Mouse (Mus musculus): ENCODE measurements around the gene Sparc. TPM values are rescaled to one million over a fixed set of nuclear protein-coding genes. Genes with fewer than 3 reads are reported as not detected.

The Sparc gene
- polyA plus RNA-seq, 1 experiment from 2014 or later, result 352 TPM

DNA sequence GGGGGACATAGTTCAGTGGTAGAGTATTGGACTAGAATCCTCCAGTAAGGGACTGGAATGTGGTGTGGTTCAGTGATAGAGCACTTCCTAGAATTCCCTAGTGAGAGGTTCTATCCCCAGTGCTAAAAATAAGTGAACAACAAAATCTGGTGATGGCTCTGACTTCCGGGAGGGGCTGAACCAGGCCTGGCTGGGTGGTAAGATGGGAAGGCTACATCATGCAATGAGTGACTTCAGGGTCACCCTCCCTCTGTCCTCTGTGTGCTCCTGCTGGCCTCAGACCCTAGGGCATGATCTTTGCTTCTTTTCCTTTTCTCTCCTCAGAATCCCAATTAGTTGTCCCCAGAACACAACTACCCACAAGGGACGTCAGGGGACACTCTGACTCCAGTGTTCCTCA, 25.9 kb downstream of the Sparc start:
- H3K36me3 ChIP-seq, result no peaks in the 10 kb centered on the region
- H3K4me3 ChIP-seq, result no peak overlapping the region
- H3K4me2 ChIP-seq (replicated peaks), result no peak overlapping the region
- 86% methylated on average over 2 of the region's 2 CpGs for WGBS
- H3K27ac ChIP-seq (replicated peaks), result no peak overlapping the region
- no peak overlapping the region for H3K9ac ChIP-seq (replicated peaks)
- no peak for ATAC-seq (replicated peaks)
- H3K4me1 ChIP-seq, result no peaks in the 10 kb centered on the region
- no peaks in the 10 kb centered on the region for H3K27me3 ChIP-seq
- H3K9me3 ChIP-seq, result no peaks in the 10 kb centered on the region

DNA sequence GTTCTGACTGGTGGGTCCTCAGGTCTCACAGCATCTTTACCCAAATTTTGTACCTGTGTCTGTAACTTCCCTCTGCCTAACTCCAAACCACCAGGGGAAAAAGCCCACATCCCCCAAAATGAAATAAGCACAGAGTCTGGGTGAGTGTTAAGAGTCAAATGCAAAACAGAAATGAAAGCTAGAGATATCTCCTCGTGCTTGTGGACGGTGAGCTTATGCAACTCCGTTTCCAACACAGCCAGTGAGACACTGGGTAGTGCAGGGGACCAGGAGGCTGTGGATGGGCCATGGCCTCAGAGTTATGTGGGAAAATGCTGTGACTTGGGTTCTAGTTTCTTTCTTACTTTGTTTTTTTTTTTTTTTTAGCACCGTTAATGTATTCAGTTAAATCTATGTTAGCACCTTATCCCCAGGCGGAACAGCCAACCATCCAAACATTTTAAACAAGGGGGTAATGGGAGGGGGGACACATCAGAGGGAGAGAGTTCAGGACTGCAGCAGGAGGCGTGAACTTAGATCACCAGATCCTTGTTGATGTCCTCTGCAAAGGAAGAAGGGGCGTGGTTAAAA, 27.8 kb downstream of the Sparc start:
- no peaks in the 10 kb centered on the region for H3K4me1 ChIP-seq
- H3K27me3 ChIP-seq, result no peaks in the 10 kb centered on the region
- H3K4me3 ChIP-seq, result no peak overlapping the region
- no peak overlapping the region for H3K9ac ChIP-seq (replicated peaks)
- no peaks in the 10 kb centered on the region for H3K9me3 ChIP-seq
- ATAC-seq (replicated peaks), result no peak
- H3K4me2 ChIP-seq (replicated peaks), result no peak overlapping the region
- H3K27ac ChIP-seq (replicated peaks), result no peak overlapping the region
- WGBS, result 84% methylated on average over 7 of the region's 7 CpGs
- H3K36me3 ChIP-seq, result no peaks in the 10 kb centered on the region

DNA sequence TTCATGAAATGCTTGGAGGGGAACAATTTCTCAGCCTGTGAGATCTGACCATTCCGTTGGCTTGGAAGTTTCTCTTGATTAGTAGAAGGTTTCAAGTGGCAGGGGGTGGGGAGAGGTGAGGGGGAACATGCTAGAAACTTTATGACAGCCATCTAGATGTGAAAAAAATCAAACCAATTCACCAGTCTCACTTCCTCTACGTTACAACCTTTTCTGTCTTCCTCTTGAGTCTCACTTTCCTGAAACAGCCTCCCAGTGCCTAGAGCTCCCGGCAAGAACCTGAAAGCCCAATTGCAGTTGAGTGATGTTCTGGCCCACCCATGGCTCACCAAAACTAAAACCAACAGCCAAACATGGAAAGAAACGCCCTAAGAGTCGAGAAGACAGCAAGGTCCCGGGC, 28.4 kb downstream of the Sparc start:
- no peaks in the 10 kb centered on the region for H3K9me3 ChIP-seq
- no peak for ATAC-seq (replicated peaks)

DNA sequence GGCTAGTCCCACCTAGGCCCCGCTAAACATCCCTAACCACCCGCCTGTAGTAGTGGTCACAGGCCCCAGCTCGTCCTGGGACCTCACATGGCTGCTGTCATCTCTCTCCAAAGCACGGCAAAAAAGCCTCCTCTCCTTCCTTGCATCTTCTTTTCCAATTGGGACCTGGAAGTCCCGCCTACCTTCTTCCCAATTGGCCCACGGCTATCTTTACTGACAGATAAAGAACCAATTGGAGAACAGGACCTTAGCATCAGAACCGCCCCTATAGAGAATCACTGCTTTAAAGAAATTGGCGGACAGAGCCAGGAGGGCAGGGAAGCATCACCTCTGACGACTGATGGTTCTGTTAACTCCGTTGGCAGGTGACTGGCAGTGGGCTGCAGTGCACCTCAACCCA, 30.5 kb downstream of the Sparc start:
- no peaks in the 10 kb centered on the region for H3K9me3 ChIP-seq
- no peak overlapping the region for H3K4me2 ChIP-seq (replicated peaks)
- H3K4me3 ChIP-seq, result no peak overlapping the region
- H3K27me3 ChIP-seq, result no peaks in the 10 kb centered on the region
- H3K4me1 ChIP-seq, result no peaks in the 10 kb centered on the region
- 22% methylated on average over 10 of the region's 10 CpGs for WGBS
- no peaks in the 10 kb centered on the region for H3K36me3 ChIP-seq
- no peak overlapping the region for H3K9ac ChIP-seq (replicated peaks)
- no peak overlapping the region for H3K27ac ChIP-seq (replicated peaks)
- no peak; the same call in 1 of the 2 replicates for ATAC-seq (replicated peaks)

More for the DNA sequence above, 28.4 kb downstream of the Sparc start:
- Histone ChIP-seq H3K9ac (replicated peaks) (no peak overlapping the region), H3K36me3 (no peaks in the 10 kb centered on the region), H3K27ac (replicated peaks) (no peak overlapping the region), H3K4me3 (no peak overlapping the region), H3K27me3 (no peaks in the 10 kb centered on the region), H3K4me2 (replicated peaks) (no peak overlapping the region), H3K4me1 (no peaks in the 10 kb centered on the region)
- 87% methylated on average over 6 of the region's 6 CpGs for WGBS

DNA sequence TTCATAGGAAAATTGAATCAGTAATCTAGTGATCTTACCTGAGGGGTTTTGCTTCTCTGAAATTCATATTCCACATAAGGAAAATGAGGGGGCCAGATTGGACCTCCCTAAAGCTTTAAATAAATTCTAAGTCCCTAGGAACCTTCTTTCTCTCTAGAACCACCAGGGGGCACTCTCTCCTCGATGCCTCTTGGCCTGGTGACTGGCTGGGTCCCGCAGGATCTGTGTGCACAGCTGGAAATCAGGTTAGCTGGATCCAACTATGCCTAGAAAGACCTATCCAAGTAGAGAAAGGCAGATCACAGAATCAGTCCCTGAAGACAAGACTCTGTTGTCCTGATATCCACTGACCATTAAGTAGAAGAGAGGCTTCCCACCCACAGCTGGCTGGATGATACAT, 33.2 kb downstream of the Sparc start:
- WGBS, result 2% methylated on average over 2 of the region's 2 CpGs
- 0 out of 2 replicates have a peak, but pooled peaks cover 3% of the 10 kb centered on the region for H3K4me1 ChIP-seq
- ATAC-seq (replicated peaks), result no peak

DNA sequence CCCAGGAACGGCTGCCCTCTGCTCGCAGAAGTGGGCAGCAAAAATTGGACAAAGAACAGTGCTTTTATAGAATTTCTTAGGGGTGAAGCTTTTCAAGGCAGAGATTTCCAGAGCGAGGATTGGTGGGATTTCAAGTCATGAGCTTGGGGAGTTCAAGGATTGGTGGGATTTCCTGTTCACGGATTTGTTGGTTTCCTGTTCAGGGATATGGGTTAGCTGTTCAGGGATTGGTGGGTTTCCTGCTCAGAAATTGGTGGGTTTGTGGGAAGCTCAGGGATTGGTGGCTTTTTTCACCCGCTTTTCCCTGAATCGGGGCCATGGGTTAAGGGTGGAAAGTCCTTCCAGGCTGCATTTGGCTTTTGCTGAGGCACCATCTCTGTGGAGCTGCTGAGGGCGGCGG, 35.4 kb downstream of the Sparc start:
- Histone ChIP-seq H3K27ac (replicated peaks) (no peak overlapping the region), H3K4me2 (replicated peaks) (no peak overlapping the region), H3K9me3 (no peaks in the 10 kb centered on the region), H3K27me3 (no peaks in the 10 kb centered on the region), H3K9ac (replicated peaks) (no peak overlapping the region), H3K4me1 (0 out of 2 replicates have a peak, but pooled peaks cover 3% of the 10 kb centered on the region), H3K36me3 (no peaks in the 10 kb centered on the region), H3K4me3 (no peak overlapping the region)
- no peak for ATAC-seq (replicated peaks)
- WGBS, result 63% methylated on average over 8 of the region's 8 CpGs

More for the DNA sequence above, 33.2 kb downstream of the Sparc start:
- Histone ChIP-seq H3K27ac (replicated peaks) (no peak overlapping the region), H3K9ac (replicated peaks) (no peak overlapping the region), H3K9me3 (no peaks in the 10 kb centered on the region), H3K27me3 (no peaks in the 10 kb centered on the region), H3K4me3 (no peak overlapping the region), H3K36me3 (no peaks in the 10 kb centered on the region), H3K4me2 (replicated peaks) (no peak overlapping the region)

DNA sequence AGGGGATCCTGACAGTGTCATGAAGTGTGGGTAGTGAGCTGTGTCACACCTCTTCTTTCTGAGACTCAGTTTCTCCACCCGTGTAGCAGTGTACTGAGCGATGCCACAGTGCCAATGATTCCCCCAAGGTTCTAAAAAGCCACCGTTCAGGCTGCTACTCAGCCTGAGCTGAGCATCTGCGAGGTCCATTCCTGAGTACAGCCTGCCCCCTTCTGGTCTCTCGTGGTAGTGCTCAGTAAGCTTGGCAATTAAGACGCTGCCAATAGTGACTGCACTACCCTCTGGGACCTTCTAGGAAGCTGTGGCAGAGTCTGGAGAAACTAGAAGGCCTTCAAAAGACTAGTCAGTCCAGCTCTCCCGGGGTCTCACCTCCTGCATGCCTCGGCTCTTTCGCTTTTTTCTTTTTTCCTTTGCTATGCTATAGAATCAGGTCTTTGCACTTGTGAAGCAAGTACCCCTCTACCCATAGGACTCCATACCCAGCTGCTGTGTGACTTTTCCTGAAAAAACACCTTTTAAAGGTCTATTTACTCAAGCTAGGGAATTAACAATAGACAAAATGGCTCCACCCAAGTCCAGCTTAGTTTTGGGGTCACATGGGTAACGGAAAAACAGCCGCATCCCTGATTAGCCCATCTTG, 36.4 kb downstream of the Sparc start:
- H3K9ac ChIP-seq (replicated peaks), result no peak overlapping the region
- no peak overlapping the region for H3K4me2 ChIP-seq (replicated peaks)
- no peaks in the 10 kb centered on the region for H3K9me3 ChIP-seq
- no peak overlapping the region for H3K27ac ChIP-seq (replicated peaks)
- 0 out of 2 replicates have a peak, but pooled peaks cover 3% of the 10 kb centered on the region for H3K4me1 ChIP-seq
- ATAC-seq (replicated peaks), result peak; percentile 87
- 14% methylated on average over 11 of the region's 11 CpGs for WGBS
- H3K4me3 ChIP-seq, result no peak overlapping the region
- H3K27me3 ChIP-seq, result no peaks in the 10 kb centered on the region
- H3K36me3 ChIP-seq, result no peaks in the 10 kb centered on the region

DNA sequence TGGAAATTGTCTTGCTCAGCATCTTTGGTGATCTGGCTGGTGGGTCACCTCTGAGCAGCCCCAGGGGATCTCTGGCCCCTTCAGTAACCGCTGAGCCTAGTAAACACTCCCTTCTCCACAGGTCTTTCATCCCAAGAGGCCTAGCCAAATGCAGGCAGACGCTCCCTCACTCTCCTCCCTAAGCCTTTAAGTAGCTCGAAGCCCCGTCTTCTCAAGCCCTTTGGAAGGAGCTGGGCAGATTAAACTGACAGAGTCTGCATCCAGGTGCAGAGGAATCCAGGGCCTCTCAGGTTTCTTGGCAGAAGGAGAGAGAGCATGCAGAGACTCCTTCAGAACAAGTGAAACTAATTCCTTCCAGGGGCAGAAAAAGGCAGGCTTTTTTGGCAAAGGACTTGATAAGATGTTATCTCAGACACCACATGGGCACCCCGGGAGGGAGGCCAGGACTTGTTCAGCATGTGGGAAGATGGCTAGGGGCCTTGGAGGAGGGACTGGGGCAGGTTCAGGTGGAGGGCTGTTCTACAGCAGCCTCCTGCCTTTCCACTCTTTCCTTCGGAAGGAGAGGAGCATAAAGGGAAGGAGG, 39.4 kb downstream of the Sparc start:
- ATAC-seq (replicated peaks), result no peak
- Histone ChIP-seq H3K4me1 (peaks cover 5% of the 10 kb centered on the region), H3K36me3 (no peaks in the 10 kb centered on the region), H3K4me2 (replicated peaks) (no peak overlapping the region), H3K4me3 (no peak overlapping the region), H3K27ac (replicated peaks) (no peak overlapping the region), H3K9me3 (no peaks in the 10 kb centered on the region), H3K27me3 (no peaks in the 10 kb centered on the region), H3K9ac (replicated peaks) (no peak overlapping the region)
- WGBS, result 17% methylated on average over 6 of the region's 6 CpGs

DNA sequence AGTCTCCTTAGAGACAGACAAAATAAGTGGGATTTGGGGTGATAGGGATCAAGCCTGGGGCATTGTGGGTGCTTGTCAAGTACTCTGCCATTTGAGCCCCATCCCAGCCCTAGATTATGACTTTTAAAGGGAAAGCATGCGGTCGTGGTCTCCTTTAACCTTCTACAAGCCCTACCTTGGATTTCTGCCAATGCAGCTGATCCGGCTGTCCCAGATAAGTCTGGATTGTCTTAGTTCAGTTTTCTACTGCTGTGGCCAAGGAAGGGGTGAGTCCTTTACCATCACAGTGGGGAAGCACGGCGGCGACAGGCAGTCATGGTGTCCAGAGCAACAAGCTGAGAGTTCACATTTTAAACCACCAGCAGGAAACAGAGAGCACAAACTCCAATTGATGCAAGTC, 42.1 kb downstream of the Sparc start:
- H3K27me3 ChIP-seq, result no peaks in the 10 kb centered on the region
- 58% methylated on average over 6 of the region's 6 CpGs for WGBS
- no peak overlapping the region for H3K4me2 ChIP-seq (replicated peaks)
- no peak overlapping the region for H3K9ac ChIP-seq (replicated peaks)
- H3K36me3 ChIP-seq, result no peaks in the 10 kb centered on the region
- no peaks in the 10 kb centered on the region for H3K9me3 ChIP-seq
- H3K4me3 ChIP-seq, result no peak overlapping the region
- ATAC-seq (replicated peaks), result no peak
- no peak overlapping the region for H3K27ac ChIP-seq (replicated peaks)
- peaks cover 8% of the 10 kb centered on the region for H3K4me1 ChIP-seq

DNA sequence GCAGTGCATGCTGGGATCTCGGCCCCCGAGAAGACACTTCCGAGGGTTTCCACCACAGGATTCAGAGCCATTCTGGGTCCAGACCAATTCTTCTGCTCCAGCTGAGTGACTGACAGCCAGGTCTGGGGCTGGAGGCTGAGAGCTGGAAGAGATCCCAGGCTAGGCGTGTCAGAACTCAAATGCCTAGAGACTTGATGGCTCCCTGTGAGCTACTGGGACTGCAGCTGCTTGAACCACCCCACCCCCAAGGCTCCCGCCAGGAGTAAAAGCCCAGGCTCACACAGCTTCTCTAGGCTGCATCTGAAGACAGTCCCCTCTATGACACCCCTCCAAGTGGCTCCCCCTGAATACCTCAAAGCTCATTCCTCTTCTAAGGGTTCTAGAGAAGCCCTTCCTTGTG, 44.6 kb downstream of the Sparc start:
- no peaks in the 10 kb centered on the region for H3K9me3 ChIP-seq
- H3K4me1 ChIP-seq, result peaks cover 8% of the 10 kb centered on the region

DNA sequence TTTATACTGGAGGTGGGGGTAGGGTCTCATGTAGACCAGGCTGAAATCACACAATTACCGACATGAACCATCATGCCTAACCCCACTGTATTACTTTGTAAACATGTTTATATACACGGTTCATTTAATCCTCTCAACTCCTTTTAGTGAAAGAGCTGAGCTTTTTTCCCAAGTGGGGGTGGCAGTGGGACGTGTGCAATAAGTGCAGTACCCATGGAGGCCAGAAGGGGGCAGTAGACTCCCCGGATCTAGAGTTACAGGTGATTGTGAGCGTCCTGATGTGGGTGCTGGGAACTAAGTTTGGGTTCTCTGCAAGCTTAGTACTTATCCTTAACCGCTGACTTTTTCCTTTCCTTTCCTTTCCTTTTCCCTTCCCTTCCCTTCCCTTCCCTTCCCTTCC, 49.1 kb downstream of the Sparc start:
- H3K27me3 ChIP-seq, result no peaks in the 10 kb centered on the region
- peaks cover 8% of the 10 kb centered on the region for H3K4me1 ChIP-seq
- H3K36me3 ChIP-seq, result no peaks in the 10 kb centered on the region
- H3K4me3 ChIP-seq, result no peak overlapping the region
- WGBS, result 52% methylated on average over 6 of the region's 6 CpGs
- H3K27ac ChIP-seq (replicated peaks), result no peak overlapping the region
- no peak overlapping the region for H3K9ac ChIP-seq (replicated peaks)
- H3K4me2 ChIP-seq (replicated peaks), result no peak overlapping the region
- ATAC-seq (replicated peaks), result no peak
- no peaks in the 10 kb centered on the region for H3K9me3 ChIP-seq

More for the DNA sequence above, 44.6 kb downstream of the Sparc start:
- Histone ChIP-seq H3K36me3 (no peaks in the 10 kb centered on the region), H3K27ac (replicated peaks) (no peak overlapping the region), H3K9ac (replicated peaks) (no peak overlapping the region), H3K4me3 (no peak overlapping the region), H3K27me3 (no peaks in the 10 kb centered on the region), H3K4me2 (replicated peaks) (no peak overlapping the region)
- 40% methylated on average over 5 of the region's 5 CpGs for WGBS
- peak; percentile 75 for ATAC-seq (replicated peaks)

DNA sequence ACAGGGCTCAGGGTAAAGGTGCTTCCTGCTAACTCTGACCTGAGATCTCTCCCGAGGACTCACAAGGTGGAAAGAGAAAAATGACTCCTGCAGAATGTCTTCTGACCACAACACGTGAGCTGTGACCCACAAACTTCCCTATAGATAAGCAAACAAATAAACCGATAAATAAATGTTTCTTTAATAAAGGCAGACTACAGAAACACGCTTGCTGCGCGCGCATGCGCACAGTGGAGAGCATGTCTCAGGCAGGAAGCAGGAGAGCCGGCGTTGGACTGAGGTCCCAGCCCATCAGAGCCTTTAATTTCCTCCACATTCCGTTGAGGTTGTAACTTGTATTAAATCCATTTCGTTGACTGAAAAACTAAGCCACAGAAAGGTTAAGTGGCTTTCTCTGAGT, 49.6 kb downstream of the Sparc start:
- Histone ChIP-seq H3K4me1 (peaks cover 4% of the 10 kb centered on the region; the same call in 1 of the 2 replicates), H3K9ac (replicated peaks) (no peak overlapping the region), H3K9me3 (no peaks in the 10 kb centered on the region), H3K27ac (replicated peaks) (no peak overlapping the region), H3K4me3 (no peak overlapping the region), H3K36me3 (no peaks in the 10 kb centered on the region), H3K27me3 (no peaks in the 10 kb centered on the region), H3K4me2 (replicated peaks) (no peak overlapping the region)
- no peak for ATAC-seq (replicated peaks)
- WGBS, result 88% methylated on average over 12 of the region's 12 CpGs

Data from forebrain, embryonic 15.5 days (tissue).